ENCODE assay signal across 13 mouse cellular contexts in the genomic region with DNA sequence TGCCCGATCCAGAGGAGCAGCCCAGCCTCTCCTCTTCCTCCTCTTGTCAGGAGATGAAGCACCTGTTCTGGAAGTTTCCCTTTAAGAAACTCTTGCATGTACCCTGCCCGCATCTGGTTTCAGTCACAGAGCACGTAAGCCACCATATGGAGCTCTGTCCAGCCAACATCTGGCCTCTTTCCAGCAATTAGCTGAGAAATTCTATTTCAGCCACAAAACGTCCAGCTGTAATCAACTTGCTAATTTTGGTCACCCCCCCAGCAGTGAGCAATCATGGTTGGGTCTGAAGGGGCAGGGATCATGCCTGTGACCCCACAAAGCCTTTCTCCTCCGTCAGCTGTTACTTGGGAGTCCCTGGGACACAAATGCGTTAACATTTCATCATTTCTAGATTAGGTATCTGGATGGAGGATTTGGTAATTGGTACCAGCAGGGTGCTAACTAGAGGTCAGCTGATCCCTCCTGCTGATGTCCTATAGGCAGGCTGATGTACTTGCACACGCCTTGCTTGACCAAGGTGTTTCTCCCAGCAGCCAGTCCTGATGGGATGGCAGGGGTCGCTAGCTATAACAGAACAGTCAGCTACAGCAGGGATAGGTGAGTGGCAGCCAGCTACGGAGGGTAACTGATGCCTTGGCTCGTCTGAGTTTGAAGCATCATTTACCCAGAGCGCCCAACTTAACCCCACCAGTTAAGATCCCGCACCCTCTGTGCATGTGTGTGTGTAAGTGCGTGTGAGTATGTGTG.
A peak's percentile ranks its signal among the peaks of the same experiment; 100 is the strongest.
DNase-seq lines count a peak whose midpoint lies in the region; ATAC-seq and TF ChIP-seq lines count a peak whose summit lies in the region.
"Had no signal": no experiment of that assay in that cellular context is flagged by ENCODE, and none has a peak within 500 bp of the region (broad histone marks: within the 10 kb centered on the region; RNA-seq: fewer than 3 reads in every experiment).

No protein-coding gene starts in this region.

- H3K9ac ChIP-seq in kidney, postnatal 0 days (ENCODE audit: low read depth, low read length) = no peak overlapping the region
- H3K9ac ChIP-seq in lung, embryonic 16.5 days (ENCODE audit: low read length) = no peak overlapping the region

- H3K27ac ChIP-seq in kidney, postnatal 0 days = no peak overlapping the region
- peak overlapping the region; percentile 14; the same call in 1 of the 2 replicates for H3K27ac ChIP-seq in embryonic facial prominence, embryonic 10.5 days (replicated peaks)
- no peak overlapping the region for H3K27ac ChIP-seq in lung, embryonic 16.5 days (ENCODE audit: low read length)

- H3K27me3 ChIP-seq in kidney, postnatal 0 days (ENCODE audit: insufficient read depth, low read length) = no peaks in the 10 kb centered on the region
- no peaks in the 10 kb centered on the region for H3K27me3 ChIP-seq in embryonic facial prominence, embryonic 10.5 days (replicated peaks; ENCODE audit: low read depth, poor library complexity, severe bottlenecking)
- H3K27me3 ChIP-seq in lung, embryonic 16.5 days (ENCODE audit: control insufficient read depth, insufficient read depth, low read depth, low read length) = no peaks in the 10 kb centered on the region

- ATAC-seq in kidney, postnatal 0 days (replicated peaks; ENCODE audit: low FRiP score, low read depth) = no peak
- peak; percentile 91 for ATAC-seq in lung, embryonic 16.5 days (ENCODE audit: low read depth)
- no peak for ATAC-seq in megakaryocyte progenitor cell, adult 5-6 weeks (replicated peaks; ENCODE audit: poor library complexity)

- no peaks in the 10 kb centered on the region; the same call in 1 of the 2 replicates for H3K9me3 ChIP-seq in kidney, postnatal 0 days (replicated peaks; ENCODE audit: low read length)
- H3K9me3 ChIP-seq in embryonic facial prominence, embryonic 10.5 days = peaks cover 7% of the 10 kb centered on the region; the same call in 1 of the 2 replicates
- peaks cover 4% of the 10 kb centered on the region; the same call in 1 of the 2 replicates for H3K9me3 ChIP-seq in lung, embryonic 16.5 days (ENCODE audit: control insufficient read depth, low read length)

- no peaks in the 10 kb centered on the region for H3K36me3 ChIP-seq in kidney, postnatal 0 days (ENCODE audit: insufficient read depth, low read length)
- no peaks in the 10 kb centered on the region for H3K36me3 ChIP-seq in embryonic facial prominence, embryonic 10.5 days (replicated peaks)
- H3K36me3 ChIP-seq in lung, embryonic 16.5 days (ENCODE audit: control insufficient read depth, insufficient read depth, low read length) = no peaks in the 10 kb centered on the region

- 71% methylated on average over 13 of the region's 13 CpGs for WGBS in kidney, postnatal 0 days
- WGBS in embryonic facial prominence, embryonic 10.5 days = 57% methylated on average over 13 of the region's 13 CpGs
- 65% methylated on average over 13 of the region's 13 CpGs for WGBS in lung, embryonic 16.5 days

- H3K4me3 ChIP-seq in kidney, postnatal 0 days (replicated peaks; ENCODE audit: low read depth, low read length) = no peak overlapping the region
- no peak overlapping the region for H3K4me3 ChIP-seq in embryonic facial prominence, embryonic 10.5 days
- no peak overlapping the region for H3K4me3 ChIP-seq in lung, embryonic 16.5 days (ENCODE audit: low read length)
- H3K4me3 ChIP-seq: megakaryocyte, embryonic 14.5 days had no signal

- no peaks in the 10 kb centered on the region for H3K4me1 ChIP-seq in kidney, postnatal 0 days (replicated peaks; ENCODE audit: insufficient read depth, low read length)
- peaks cover 17% of the 10 kb centered on the region for H3K4me1 ChIP-seq in embryonic facial prominence, embryonic 10.5 days
- H3K4me1 ChIP-seq in lung, embryonic 16.5 days (replicated peaks; ENCODE audit: control insufficient read depth, insufficient read depth, low read length) = peaks cover 5% of the 10 kb centered on the region; the same call in 1 of the 2 replicates
- H3K4me1 ChIP-seq: megakaryocyte, embryonic 14.5 days had no signal

- no peak overlapping the region for H3K4me2 ChIP-seq in kidney, postnatal 0 days (ENCODE audit: low read length)
- H3K4me2 ChIP-seq in lung, embryonic 16.5 days (ENCODE audit: low read depth, low read length) = no peak overlapping the region

- DNase-seq in cerebellum, postnatal 10 days = peak; percentile 42
- no peak for DNase-seq in cerebellum, adult 11-12 months
- DNase-seq in kidney, postnatal 0 days (ENCODE audit: low spot score) = peak; percentile 54
- DNase-seq in kidney, adult 8-10 months = no peak
- peak; percentile 76 for DNase-seq in embryonic facial prominence, embryonic 10.5 days (ENCODE audit: low spot score)
- no peak for DNase-seq in cerebellum, adult 9-11 months
- DNase-seq: cerebellum, postnatal 25 days; gastrocnemius, postnatal 25 days; left cerebral cortex, postnatal 4 days; right cerebral cortex, postnatal 14 days had no signal

- TF ChIP-seq CTCF in kidney, postnatal 0 days (IDR thresholded peaks at IDR 0.05; ENCODE audit: low read depth) = no peak

Comparison
In these comparisons a context has a peak if more than half of its experiments do, and no peak if none do; other contexts are left out.
1. DNase-seq: peak in cerebellum, postnatal 10 days (2 of 2), kidney, postnatal 0 days (single experiment) and embryonic facial prominence, embryonic 10.5 days (single experiment); none in cerebellum, adult 11-12 months (single experiment), kidney, adult 8-10 months (0 of 2) and cerebellum, adult 9-11 months (single experiment).